Mouse (Mus musculus) ZHBTc4 (cell line): ENCODE results near the gene Mthfr.
A peak's percentile ranks its signal among the peaks of the same experiment; 100 is the strongest.

ENCODE experiments used
- DNase-seq: peaks from one replicate; pipeline ENCODE4 v3.0.0-alpha.2; 2011; ENCODE audit warnings: low read depth, low spot score

Gene Mthfr

GRCm38 (mm10) chr4:148038600-148039253 lies at the start of gene Mthfr, which contains the start of gene Clcn6:
Gene Mthfr, plus strand, starts transcription at chr4:148039077.
Gene Clcn6, minus strand, starts transcription at chr4:148038821.
- DNase-seq = peak; percentile 100

- no peak for DNase-seq
Observed at GRCm38 (mm10) chr4:147993571-147994095, 45.2 kb upstream of the Mthfr start.

GRCm38 (mm10) chr4:147995311-147995710 lies 43.6 kb upstream of the Mthfr start:
- no peak for DNase-seq

GRCm38 (mm10) chr4:148000202-148000772 lies 38.6 kb upstream of the Mthfr start, which contains the start of gene Nppa:
Gene Nppa, plus strand, starts transcription at chr4:148000722.
- DNase-seq = no peak

GRCm38 (mm10) chr4:148001013-148001789 lies 37.7 kb upstream of the Mthfr start:
- DNase-seq = no peak

- DNase-seq = no peak
Observed at GRCm38 (mm10) chr4:148001866-148002265, 37.0 kb upstream of the Mthfr start.

- no peak for DNase-seq
Observed at GRCm38 (mm10) chr4:148004361-148004760, 34.5 kb upstream of the Mthfr start.

- peak; percentile 35 for DNase-seq
Observed at GRCm38 (mm10) chr4:148008412-148008811, 30.5 kb upstream of the Mthfr start.

- DNase-seq = no peak
Observed at GRCm38 (mm10) chr4:148009641-148010040, 29.2 kb upstream of the Mthfr start.

- DNase-seq = no peak
Observed at GRCm38 (mm10) chr4:148011332-148011731, 27.5 kb upstream of the Mthfr start.

- no peak for DNase-seq
Observed at GRCm38 (mm10) chr4:148012216-148012615, 26.7 kb upstream of the Mthfr start.

- DNase-seq = peak; percentile 78
Observed at GRCm38 (mm10) chr4:148015418-148015817, 23.5 kb upstream of the Mthfr start.

- no peak for DNase-seq
Observed at GRCm38 (mm10) chr4:148016981-148017380, 21.9 kb upstream of the Mthfr start.

GRCm38 (mm10) chr4:148018410-148018809 lies 20.5 kb upstream of the Mthfr start:
- no peak for DNase-seq

GRCm38 (mm10) chr4:148024003-148024402 lies 14.9 kb upstream of the Mthfr start:
- DNase-seq = no peak

GRCm38 (mm10) chr4:148029297-148029696 lies 9.6 kb upstream of the Mthfr start:
- DNase-seq = no peak

- DNase-seq = no peak
Observed at GRCm38 (mm10) chr4:148030506-148030905, 8.4 kb upstream of the Mthfr start.

- DNase-seq = peak; percentile 76
Observed at GRCm38 (mm10) chr4:148033858-148034410, 4.9 kb upstream of the Mthfr start.

GRCm38 (mm10) chr4:148035440-148035839 lies 3.4 kb upstream of the Mthfr start:
- peak; percentile 37 for DNase-seq

GRCm38 (mm10) chr4:148038079-148038599 lies 738 bp upstream of the Mthfr start:
- no peak for DNase-seq

GRCm38 (mm10) chr4:148039254-148040028 lies 564 bp downstream of the Mthfr start:
- DNase-seq = no peak
